ENCODE assay signal across 8 mouse cellular contexts in genomic region chr7:4813105-4813791, GRCm38 (mm10). TPM values are rescaled to one million over a fixed set of nuclear protein-coding genes. Genes with fewer than 3 reads are reported as not detected.
DNase-seq lines count a peak whose midpoint lies in the region; ATAC-seq and TF ChIP-seq lines count a peak whose summit lies in the region.

No protein-coding gene starts in this region.

- H3K9ac ChIP-seq in lung, embryonic 14.5 days: peak overlapping the region; percentile 61
- H3K9ac ChIP-seq in embryonic facial prominence, embryonic 11.5 days (replicated peaks; ENCODE audit: low read length): peak overlapping the region; percentile 57
- H3K9ac ChIP-seq in hindbrain, embryonic 16.5 days (ENCODE audit: low read depth, low read length): peak overlapping the region; percentile 64

- peak overlapping the region; percentile 91 for H3K27ac ChIP-seq in lung, embryonic 14.5 days (ENCODE audit: low read depth)
- H3K27ac ChIP-seq in embryonic facial prominence, embryonic 11.5 days (replicated peaks; ENCODE audit: low read depth, low read length): peak overlapping the region; percentile 86
- peak overlapping the region; percentile 83 for H3K27ac ChIP-seq in hindbrain, embryonic 16.5 days (ENCODE audit: low read depth, low read length)

- H3K27me3 ChIP-seq in lung, embryonic 14.5 days (ENCODE audit: insufficient read depth, low read length): no peaks in the 10 kb centered on the region
- H3K27me3 ChIP-seq in embryonic facial prominence, embryonic 11.5 days (ENCODE audit: control insufficient read depth, insufficient read depth, low read length): no peaks in the 10 kb centered on the region
- H3K27me3 ChIP-seq in hindbrain, embryonic 16.5 days (replicated peaks; ENCODE audit: control insufficient read depth, insufficient read depth, low read length): no peaks in the 10 kb centered on the region
- no peaks in the 10 kb centered on the region for H3K27me3 ChIP-seq in myocyte (ENCODE audit: control insufficient read depth, insufficient read depth, insufficient read length)

- peak overlapping the region; percentile 86 for H3ac ChIP-seq in myocyte (ENCODE audit: control insufficient read depth, insufficient read length)

- H3K4me2 ChIP-seq in lung, embryonic 14.5 days: peak overlapping the region; percentile 82
- H3K4me2 ChIP-seq in embryonic facial prominence, embryonic 11.5 days (ENCODE audit: low read depth, low read length): peak overlapping the region; percentile 55
- peak overlapping the region; percentile 85 for H3K4me2 ChIP-seq in hindbrain, embryonic 16.5 days (ENCODE audit: low read length)
- peak overlapping the region; percentile 88 for H3K4me2 ChIP-seq in myocyte (ENCODE audit: low read depth)

- DNase-seq in lung, embryonic 14.5 days: no peak
- no peak for DNase-seq in lung, postnatal 14 days
- DNase-seq in embryonic facial prominence, embryonic 11.5 days (ENCODE audit: low spot score): no peak
- no peak for DNase-seq in gastrocnemius, postnatal 25 days
- no peak for DNase-seq in natural killer cell, adult 2 months (ENCODE audit: low spot score in 2 of 2)
- DNase-seq in layer of hippocampus, adult 18-20 months (ENCODE audit: low spot score in 2 of 2): no peak

- 17% methylated on average over 8 of the region's 8 CpGs for WGBS in lung, embryonic 14.5 days
- 24% methylated on average over 8 of the region's 8 CpGs for WGBS in embryonic facial prominence, embryonic 11.5 days
- 29% methylated on average over 8 of the region's 8 CpGs for WGBS in hindbrain, embryonic 16.5 days

- H3K36me3 ChIP-seq in lung, embryonic 14.5 days (ENCODE audit: insufficient read depth): peaks cover 30% of the 10 kb centered on the region
- H3K36me3 ChIP-seq in embryonic facial prominence, embryonic 11.5 days (replicated peaks; ENCODE audit: control insufficient read depth, insufficient read depth, low read depth, low read length): peaks cover 2% of the 10 kb centered on the region; the same call in 1 of the 2 replicates
- H3K36me3 ChIP-seq in hindbrain, embryonic 16.5 days (ENCODE audit: control insufficient read depth, insufficient read depth, low read length): peaks cover 11% of the 10 kb centered on the region
- H3K36me3 ChIP-seq in myocyte (ENCODE audit: control insufficient read depth, insufficient read depth): peaks cover 18% of the 10 kb centered on the region

- no peak for TF ChIP-seq POLR2A in myocyte (IDR thresholded peaks at IDR 0.05; ENCODE audit: insufficient read length, low read depth)

- H3K4me1 ChIP-seq in lung, embryonic 14.5 days (ENCODE audit: insufficient read depth): peaks cover 23% of the 10 kb centered on the region
- no peaks in the 10 kb centered on the region for H3K4me1 ChIP-seq in embryonic facial prominence, embryonic 11.5 days (ENCODE audit: control insufficient read depth, insufficient read depth, low read length)
- H3K4me1 ChIP-seq in hindbrain, embryonic 16.5 days (ENCODE audit: control insufficient read depth, insufficient read depth, low read depth, low read length): peaks cover 22% of the 10 kb centered on the region

- peak overlapping the region; percentile 85 for H3K4me3 ChIP-seq in lung, embryonic 14.5 days (ENCODE audit: low read depth, low read length)
- peak overlapping the region; percentile 99 for H3K4me3 ChIP-seq in embryonic facial prominence, embryonic 11.5 days (ENCODE audit: low read depth, low read length)
- H3K4me3 ChIP-seq in hindbrain, embryonic 16.5 days (ENCODE audit: low read length): peak overlapping the region; percentile 95
- peak overlapping the region; percentile 93 for H3K4me3 ChIP-seq in myocyte

- H3K9me3 ChIP-seq in lung, embryonic 14.5 days (ENCODE audit: low read depth, low read length): no peaks in the 10 kb centered on the region
- no peaks in the 10 kb centered on the region for H3K9me3 ChIP-seq in embryonic facial prominence, embryonic 11.5 days (replicated peaks; ENCODE audit: control insufficient read depth, low read length)
- no peaks in the 10 kb centered on the region for H3K9me3 ChIP-seq in hindbrain, embryonic 16.5 days (ENCODE audit: control insufficient read depth, low read length)

- peaks cover 30% of the 10 kb centered on the region for H3K79me2 ChIP-seq in myocyte (ENCODE audit: control insufficient read depth, insufficient read depth)

- no peak for TF ChIP-seq CTCF in lung, embryonic 14.5 days (IDR thresholded peaks at IDR 0.05; ENCODE audit: low read depth)

- ATAC-seq in lung, embryonic 14.5 days (ENCODE audit: insufficient read depth): no peak
- no peak for ATAC-seq in embryonic facial prominence, embryonic 11.5 days (replicated peaks; ENCODE audit: insufficient number of reproducible peaks, low FRiP score, low TSS enrichment, low read depth)
- ATAC-seq in hindbrain, embryonic 16.5 days: no peak

TF ChIP-seq in myocyte, 11 proteins besides CTCF, POLR2A, EP300 and RAD21:
- TF ChIP-seq MAX (IDR thresholded peaks at IDR 0.05; ENCODE audit: low read depth) (no peak), CEBPB (IDR thresholded peaks at IDR 0.05; ENCODE audit: insufficient read depth, poor library complexity, severe bottlenecking) (no peak), TCF12 (IDR thresholded peaks at IDR 0.05; ENCODE audit: insufficient read depth, poor library complexity, severe bottlenecking) (no peak), SRF (IDR thresholded peaks at IDR 0.05; ENCODE audit: control insufficient read depth, insufficient read length, low read depth) (no peak), POLR2AphosphoS2 (IDR thresholded peaks at IDR 0.05; ENCODE audit: insufficient read length, low read depth) (no peak), USF1 (IDR thresholded peaks at IDR 0.05; ENCODE audit: low read depth) (no peak), REST (IDR thresholded peaks at IDR 0.05; ENCODE audit: insufficient read depth, insufficient read length) (no peak), E2F4 (IDR thresholded peaks at IDR 0.05; ENCODE audit: insufficient read depth) (no peak), MYOD1 (IDR thresholded peaks at IDR 0.05; ENCODE audit: control insufficient read depth in 1 of 3, insufficient read length in 2 of 3, low read depth in 2 of 3) (no peak), MYOG (IDR thresholded peaks at IDR 0.05; ENCODE audit: control insufficient read depth in 1 of 3, insufficient read depth in 1 of 3, insufficient read length in 2 of 3, low read depth in 2 of 3) (no peak), TCF3 (IDR thresholded peaks at IDR 0.05; ENCODE audit: insufficient read length, low read depth) (no peak)

RNA-seq across cellular contexts. Expression of gene Ube2s, which starts 0.9 kb away (rescaled TPM):
- polyA plus RNA-seq in lung, embryonic 14.5 days (2014; fragmentation: Nextera tagmentation; extraction: Ambion mirVana): 428 and 470 TPM in 2 replicates
- 453 and 487 TPM in 2 replicates for polyA plus RNA-seq in embryonic facial prominence, embryonic 11.5 days (2014; fragmentation: Nextera tagmentation; extraction: Ambion mirVana)
- 250 and 253 TPM in 2 replicates for polyA plus RNA-seq in hindbrain, embryonic 16.5 days (2015; fragmentation: Nextera tagmentation; extraction: Ambion mirVana)
- 261 TPM for polyA plus RNA-seq in myocyte (2012; fragmentation: generic; extraction: Trizol)
- 10 to 100 TPM; 65.5 to 67.9 TPM for total RNA-seq in gastrocnemius, postnatal 25 days (2021)
- total RNA-seq in layer of hippocampus, adult 18-20 months (2021): 100 to 1,000 TPM; 102 to 121 TPM

RNA-seq across cellular contexts. Expression of gene Rpl28, which starts 20.6 kb away (rescaled TPM):
- polyA plus RNA-seq in lung, embryonic 14.5 days (2014; fragmentation: Nextera tagmentation; extraction: Ambion mirVana): 294 and 337 TPM in 2 replicates
- 149 and 169 TPM in 2 replicates for polyA plus RNA-seq in embryonic facial prominence, embryonic 11.5 days (2014; fragmentation: Nextera tagmentation; extraction: Ambion mirVana)
- 206 and 212 TPM in 2 replicates for polyA plus RNA-seq in hindbrain, embryonic 16.5 days (2015; fragmentation: Nextera tagmentation; extraction: Ambion mirVana)
- 3,329 TPM for polyA plus RNA-seq in myocyte (2012; fragmentation: generic; extraction: Trizol)
- total RNA-seq in gastrocnemius, postnatal 25 days (2021): 100 to 1,000 TPM; 442 to 471 TPM
- total RNA-seq in layer of hippocampus, adult 18-20 months (2021): 100 to 1,000 TPM; 474 to 485 TPM

RNA-seq across cellular contexts. Expression of gene Tmem238, which starts 23.8 kb away (rescaled TPM):
- polyA plus RNA-seq in lung, embryonic 14.5 days (2014; fragmentation: Nextera tagmentation; extraction: Ambion mirVana): 11.6 and 11.7 TPM in 2 replicates
- 1.3 and 1.4 TPM in 2 replicates for polyA plus RNA-seq in embryonic facial prominence, embryonic 11.5 days (2014; fragmentation: Nextera tagmentation; extraction: Ambion mirVana)
- polyA plus RNA-seq in hindbrain, embryonic 16.5 days (2015; fragmentation: Nextera tagmentation; extraction: Ambion mirVana): 6.8 and 9.2 TPM in 2 replicates
- 7.1 TPM for polyA plus RNA-seq in myocyte (2012; fragmentation: generic; extraction: Trizol)
- 1 to 10 TPM; 6.3 to 6.4 TPM for total RNA-seq in gastrocnemius, postnatal 25 days (2021)
- 1 to 10 TPM; 2.8 to 2.9 TPM for total RNA-seq in layer of hippocampus, adult 18-20 months (2021)

RNA-seq across cellular contexts. Expression of gene Tmem190, which starts 30.5 kb away (rescaled TPM):
- polyA plus RNA-seq in lung, embryonic 14.5 days (2014; fragmentation: Nextera tagmentation; extraction: Ambion mirVana): not detected in 2 replicates
- not detected in 2 replicates for polyA plus RNA-seq in embryonic facial prominence, embryonic 11.5 days (2014; fragmentation: Nextera tagmentation; extraction: Ambion mirVana)
- polyA plus RNA-seq in hindbrain, embryonic 16.5 days (2015; fragmentation: Nextera tagmentation; extraction: Ambion mirVana): 0.68 TPM in 1 of 2 replicates, not detected in the other
- polyA plus RNA-seq in myocyte (2012; fragmentation: generic; extraction: Trizol): not detected
- total RNA-seq in gastrocnemius, postnatal 25 days (2021): not detected
- total RNA-seq in layer of hippocampus, adult 18-20 months (2021): not detected

RNA-seq across cellular contexts. Expression of gene Il11, which starts 30.6 kb away (rescaled TPM):
- not detected in 2 replicates for polyA plus RNA-seq in lung, embryonic 14.5 days (2014; fragmentation: Nextera tagmentation; extraction: Ambion mirVana)
- polyA plus RNA-seq in embryonic facial prominence, embryonic 11.5 days (2014; fragmentation: Nextera tagmentation; extraction: Ambion mirVana): 0.21 TPM in 1 of 2 replicates, not detected in the other
- polyA plus RNA-seq in hindbrain, embryonic 16.5 days (2015; fragmentation: Nextera tagmentation; extraction: Ambion mirVana): 0.95 and 1.3 TPM in 2 replicates
- polyA plus RNA-seq in myocyte (2012; fragmentation: generic; extraction: Trizol): 0.56 TPM
- not detected for total RNA-seq in gastrocnemius, postnatal 25 days (2021)
- total RNA-seq in layer of hippocampus, adult 18-20 months (2021): under 1 TPM; 0.15 to 0.27 TPM
